Mouse (Mus musculus) NIH3T3 (cell line): ENCODE results near the gene Tenm3.

Source experiments
- DNase-seq: peaks from one replicate; pipeline ENCODE4 v3.0.0-alpha.2; 2012; ENCODE audit warnings: low read depth

Gene Tenm3

DNA sequence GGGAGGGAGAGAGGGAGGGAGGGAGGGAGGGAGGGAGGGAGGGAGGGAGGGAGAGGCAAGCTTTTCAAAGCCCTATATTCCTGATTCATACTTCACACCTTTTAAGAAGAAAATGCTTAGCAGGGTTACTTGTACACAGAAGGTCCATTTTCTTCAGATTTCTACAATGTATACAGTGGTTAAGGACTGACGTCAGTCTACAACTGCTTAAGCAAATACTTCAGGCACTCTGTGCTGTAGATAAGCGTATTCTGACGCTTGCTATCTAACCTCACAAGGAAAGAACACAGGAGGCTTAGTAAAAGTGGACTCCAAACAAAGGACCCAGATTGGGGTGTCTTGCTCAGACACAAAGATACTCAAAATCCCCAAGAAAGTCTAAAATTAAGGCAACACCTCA, 34.6 kb downstream of the Tenm3 start:
- DNase-seq, result no peak

- DNase-seq, result no peak
Observed at GRCm38 (mm10) chr8:48803070-48803469, 40.7 kb downstream of the Tenm3 start.

DNA sequence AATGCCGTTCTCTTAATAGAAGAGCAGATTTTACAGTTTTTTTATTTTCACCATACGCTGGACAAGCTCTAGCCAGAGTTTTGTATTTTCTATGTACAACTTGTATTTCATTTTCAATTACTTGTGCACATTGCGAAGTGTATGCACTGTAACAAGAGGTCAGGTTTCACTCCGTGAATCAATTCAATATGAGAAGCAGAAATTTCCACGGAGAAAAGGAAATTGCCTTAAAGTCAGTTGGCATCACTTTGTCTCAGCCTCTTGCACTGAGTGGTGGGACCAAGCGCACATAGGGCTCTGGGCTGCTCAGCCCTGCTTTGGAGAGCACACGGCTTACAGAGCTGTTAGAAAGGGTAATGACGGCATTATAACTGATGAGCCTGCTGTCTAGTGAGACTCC, 41.5 kb downstream of the Tenm3 start:
- DNase-seq, result no peak

DNA sequence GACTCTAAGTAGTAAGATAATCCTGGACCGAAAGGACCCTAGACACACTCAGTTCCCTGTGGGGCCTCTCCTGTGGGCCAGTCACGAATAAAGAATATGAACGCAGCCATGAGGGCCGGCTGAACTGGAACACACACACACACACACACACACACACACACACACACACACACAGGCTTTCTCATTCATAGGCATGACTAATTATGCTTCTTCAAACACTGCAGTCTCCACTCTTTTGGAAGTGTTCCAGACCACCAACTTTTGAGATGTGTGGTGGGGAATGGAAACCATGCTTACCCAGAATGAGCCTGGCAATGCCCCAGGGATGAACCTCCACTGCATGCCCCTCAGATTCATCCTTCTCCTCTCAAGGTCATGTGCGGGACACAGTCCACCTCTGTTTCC, 45.8 kb downstream of the Tenm3 start:
- DNase-seq, result no peak

DNA sequence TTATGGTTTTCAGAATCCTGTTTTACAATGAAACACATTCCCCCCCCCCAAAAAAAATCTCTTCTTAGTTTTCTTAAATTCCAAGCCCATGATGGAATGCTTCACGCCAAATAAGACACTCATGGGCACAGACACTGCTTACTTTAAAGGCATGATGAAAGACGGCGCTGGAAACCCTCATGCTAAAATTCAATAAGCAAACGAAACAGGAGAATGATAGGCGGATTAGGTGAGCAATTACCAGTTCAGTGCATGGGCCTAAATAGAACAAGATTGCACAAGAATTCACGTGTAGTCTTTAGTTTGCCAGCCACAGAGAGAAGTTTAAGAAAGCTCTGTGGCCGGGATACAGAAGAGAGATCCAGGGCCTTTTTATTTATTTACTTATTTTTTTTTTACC, 49.5 kb downstream of the Tenm3 start:
- DNase-seq, result no peak

- no peak for DNase-seq
Observed at GRCm38 (mm10) chr8:48793729-48794128, 50.0 kb downstream of the Tenm3 start.

DNA sequence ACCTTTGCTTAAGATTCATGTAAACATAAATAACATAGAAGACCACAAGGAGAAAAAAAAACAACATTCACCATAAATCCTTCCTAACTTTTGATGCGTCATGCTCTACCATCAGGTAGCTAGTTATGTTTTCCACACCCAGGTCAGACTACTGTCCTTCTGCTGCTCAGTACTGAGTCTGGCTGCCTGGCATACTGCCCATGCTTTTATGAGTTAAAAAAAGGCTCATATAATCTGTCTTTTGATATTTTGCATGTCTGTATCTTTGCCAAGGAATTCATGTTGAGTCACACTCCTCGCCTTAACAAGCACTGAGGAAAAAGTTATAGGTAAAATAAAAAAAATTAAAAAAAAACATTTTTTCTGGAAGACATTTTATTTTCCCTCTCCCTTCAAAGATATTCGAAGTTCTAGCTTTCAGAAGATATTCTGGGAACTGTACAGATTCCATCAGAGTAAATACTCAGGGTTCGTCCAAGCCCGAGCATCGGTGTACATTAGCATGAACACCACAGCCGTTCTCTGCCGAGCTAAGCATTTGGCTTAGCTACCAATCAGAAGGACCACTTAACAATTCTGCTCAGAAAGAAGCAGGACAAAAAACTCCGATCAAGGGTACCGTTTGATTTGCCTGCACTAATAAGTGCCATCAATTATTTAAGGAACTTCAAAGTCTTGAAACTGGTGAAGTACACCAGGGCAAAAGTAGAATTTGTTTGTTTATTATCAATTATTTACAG, 51.0 kb downstream of the Tenm3 start:
- no peak for DNase-seq

DNA sequence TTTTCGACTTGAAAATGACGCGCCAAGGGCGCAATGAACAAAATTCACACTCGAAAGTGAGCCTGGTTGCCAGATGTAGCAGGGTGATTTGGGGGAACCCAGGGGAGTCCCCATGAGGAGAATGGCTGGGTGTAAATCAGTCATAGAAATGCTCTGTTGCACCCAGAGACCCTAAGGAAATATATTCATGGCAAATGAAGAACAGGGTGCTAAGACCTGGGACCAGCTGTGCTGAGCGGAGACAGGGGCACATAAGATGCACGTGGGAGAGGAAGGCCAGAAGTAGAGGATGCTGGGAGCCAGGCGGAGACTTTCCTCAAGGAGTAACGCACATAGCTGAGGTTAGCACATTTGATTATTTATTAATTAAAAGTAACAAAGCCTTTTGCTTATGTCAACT, 60.4 kb downstream of the Tenm3 start:
- no peak for DNase-seq

DNA sequence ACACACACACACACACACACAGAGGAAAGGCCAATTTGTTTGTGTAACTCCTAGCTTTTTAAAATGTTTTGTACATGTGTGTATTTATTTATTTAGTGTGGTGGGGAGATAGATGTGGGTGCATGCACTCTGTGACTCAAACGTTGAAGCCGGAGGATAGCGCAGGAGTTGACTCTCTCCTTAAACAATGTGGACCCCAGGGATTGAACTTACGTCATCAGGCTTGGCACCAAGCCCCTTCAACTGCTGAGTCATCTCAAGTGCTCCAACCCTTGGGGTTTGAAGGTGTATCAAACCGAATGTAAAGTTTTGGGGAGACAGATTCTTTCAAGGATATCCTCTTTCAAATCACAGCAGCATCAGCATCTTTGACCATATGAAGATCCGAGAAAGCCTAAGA, 63.1 kb downstream of the Tenm3 start:
- peak; percentile 60 for DNase-seq

DNA sequence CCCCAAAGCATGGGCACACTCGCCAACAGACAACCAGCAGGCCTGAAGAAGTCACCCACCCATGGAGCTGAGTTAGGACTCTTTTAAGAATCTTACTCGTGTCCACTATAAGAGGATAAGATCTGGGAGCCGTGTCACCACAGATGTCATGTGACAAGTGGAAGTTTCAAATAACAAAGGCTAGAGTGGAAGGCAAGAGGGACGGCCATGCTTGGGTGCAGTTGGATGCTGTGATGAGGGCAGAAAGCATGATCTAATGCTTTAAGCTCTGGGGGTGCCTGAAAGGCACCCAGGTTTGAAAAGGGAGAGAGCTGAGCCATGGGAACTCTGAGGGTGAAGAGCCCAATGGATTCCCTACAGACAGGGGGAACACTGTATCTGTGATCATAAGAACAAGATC, 64.6 kb downstream of the Tenm3 start:
- no peak for DNase-seq

DNA sequence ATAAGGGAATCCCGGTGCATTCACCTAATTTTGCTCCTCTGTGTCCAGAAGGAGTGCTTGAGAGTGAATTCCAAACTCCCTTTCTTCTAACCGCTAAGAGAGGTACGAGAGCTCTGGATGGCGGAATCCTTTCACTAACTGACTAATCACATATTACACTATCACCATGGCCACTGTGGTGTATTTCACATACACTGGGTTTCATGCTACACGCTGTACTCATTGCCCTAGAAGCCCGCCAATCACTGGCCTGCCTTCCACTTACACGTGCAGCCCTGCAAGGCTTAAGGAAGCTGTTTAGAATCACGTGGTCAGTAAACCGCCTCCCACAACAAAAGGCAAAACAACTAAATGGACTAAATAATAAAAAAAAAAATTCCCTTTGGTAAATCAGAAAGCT, 67.7 kb downstream of the Tenm3 start:
- no peak for DNase-seq

DNA sequence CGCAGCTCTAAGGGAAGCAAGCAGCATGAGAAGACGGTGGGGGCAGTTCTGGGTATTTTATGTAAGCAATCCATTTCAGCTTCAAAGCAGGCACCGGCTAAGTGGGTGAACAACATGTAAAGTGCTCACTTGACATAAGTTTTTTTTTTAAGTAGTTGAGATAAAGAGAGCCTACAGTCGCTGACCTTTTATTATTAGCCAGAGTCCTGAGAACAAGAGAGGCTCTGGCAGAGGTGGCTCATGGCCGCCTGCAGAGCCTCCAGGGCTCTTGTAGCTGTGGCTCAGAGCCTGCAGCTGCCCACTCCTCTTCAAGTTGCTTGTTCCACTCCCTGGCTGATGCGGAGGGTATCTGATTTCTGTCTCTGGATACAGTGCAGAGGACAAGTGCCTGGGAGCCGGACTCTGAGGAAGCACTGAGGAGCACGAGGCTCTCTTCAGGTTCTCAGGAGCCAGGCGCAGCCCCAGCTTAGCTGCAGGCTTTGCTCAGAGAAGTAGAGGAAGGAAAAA, 68.2 kb downstream of the Tenm3 start:
- no peak for DNase-seq

DNA sequence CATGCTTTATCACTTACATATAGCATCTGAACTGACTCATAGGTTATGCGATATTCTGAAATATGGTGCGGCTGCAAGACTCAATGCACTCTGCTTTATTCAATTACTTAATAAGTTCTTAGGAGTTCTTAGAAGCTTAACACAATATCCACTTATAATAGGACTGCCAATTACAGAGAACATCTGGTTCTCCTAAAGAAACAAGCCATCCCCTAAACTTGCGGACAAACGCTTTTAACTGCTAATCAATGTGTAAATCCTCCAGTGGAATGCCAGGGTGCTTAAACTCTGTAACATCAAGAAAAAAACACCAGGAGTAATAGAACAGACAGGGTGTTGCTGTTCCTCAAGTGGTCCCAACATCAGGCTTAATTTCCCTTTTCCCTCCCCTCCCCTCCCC, 68.9 kb downstream of the Tenm3 start:
- DNase-seq, result no peak

DNA sequence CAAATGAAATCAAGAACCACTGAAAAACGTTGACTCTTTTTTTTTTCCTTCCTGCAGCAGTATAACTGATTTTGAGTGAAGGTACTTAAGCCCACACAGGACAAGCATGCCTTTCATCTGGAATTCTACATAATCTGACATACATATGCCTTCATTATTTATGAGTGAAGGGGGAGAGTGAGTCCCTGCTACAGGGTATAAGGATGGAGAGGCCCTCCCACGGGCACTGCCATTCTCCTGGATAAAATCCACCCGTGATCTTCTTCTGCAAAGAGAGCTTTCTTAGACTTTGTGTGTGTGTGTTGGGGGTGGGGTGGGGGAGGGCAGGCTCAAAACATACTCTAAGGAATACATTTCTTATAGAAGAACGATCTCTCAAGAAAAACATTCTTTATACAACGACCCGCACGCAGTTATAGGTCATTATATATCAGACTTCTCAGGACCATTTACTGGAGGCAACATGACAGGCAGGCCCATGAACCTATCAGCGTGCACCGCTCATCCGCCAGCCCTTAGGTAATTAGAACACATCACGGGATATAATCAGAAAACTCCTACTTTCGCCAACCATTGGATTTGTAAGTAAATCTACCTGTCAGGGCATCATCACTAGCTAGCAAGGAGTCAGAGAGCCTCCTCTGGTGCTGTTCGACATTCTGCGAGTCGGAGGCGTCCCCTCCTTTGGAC, 77.1 kb downstream of the Tenm3 start:
- no peak for DNase-seq

- DNase-seq, result no peak
Observed at GRCm38 (mm10) chr8:48765212-48765611, 78.5 kb downstream of the Tenm3 start.

DNA sequence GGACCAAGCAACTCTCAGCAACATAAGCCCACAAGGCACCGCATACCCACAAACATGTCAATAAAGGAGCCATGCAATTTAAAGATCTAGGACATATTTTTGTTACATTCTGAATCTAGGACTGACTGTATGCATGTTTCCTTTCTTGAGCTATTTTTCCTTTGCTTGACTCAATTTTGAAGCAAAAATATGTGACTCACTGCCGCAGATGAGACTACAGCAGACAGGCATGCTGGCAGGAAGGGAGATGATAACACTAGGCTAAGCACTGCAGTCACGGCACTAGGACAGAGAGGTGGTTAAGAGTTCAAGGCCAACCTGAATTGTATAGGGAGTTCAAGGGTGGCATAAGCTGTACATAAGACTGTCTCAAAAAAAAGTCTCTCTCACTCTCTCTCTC, 79.7 kb downstream of the Tenm3 start:
- DNase-seq, result no peak

DNA sequence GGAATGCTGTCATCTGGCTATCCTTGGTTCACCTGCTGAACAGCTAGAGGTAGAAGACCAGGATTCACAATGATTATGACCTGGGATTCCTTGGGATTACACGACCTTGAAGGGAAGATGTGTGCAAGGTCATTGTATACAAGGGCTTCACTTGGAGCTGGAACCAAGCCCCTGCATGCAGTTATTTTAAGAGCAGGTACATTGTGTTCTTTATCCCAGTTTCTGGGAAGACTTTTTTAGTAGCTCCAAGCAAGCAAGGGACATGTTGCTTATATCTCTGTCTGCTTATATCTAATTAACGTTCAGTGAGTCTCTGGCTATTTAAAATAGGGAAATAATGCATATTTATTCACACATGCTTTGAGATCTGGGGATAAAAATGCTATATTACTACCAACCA, 86.9 kb downstream of the Tenm3 start:
- DNase-seq, result no peak

DNA sequence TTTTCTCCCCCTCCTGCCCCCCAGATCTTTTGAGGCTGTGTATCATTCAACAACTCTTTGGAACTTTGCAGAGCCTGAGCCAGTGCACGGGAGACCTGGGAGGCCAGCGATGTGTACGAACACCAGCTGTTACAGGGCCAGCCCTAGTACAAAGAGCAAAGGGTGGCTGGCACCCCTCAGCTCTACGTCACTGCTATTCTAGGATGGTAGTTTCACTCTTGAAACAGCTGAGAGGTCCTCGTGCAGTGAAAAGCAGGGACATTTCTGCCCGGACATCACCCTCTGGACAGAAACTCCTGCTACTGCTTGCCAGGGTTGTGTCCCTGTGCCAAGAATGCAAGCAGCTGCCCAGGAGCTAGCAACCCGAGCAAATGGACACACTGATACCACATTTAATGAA, 88.3 kb downstream of the Tenm3 start:
- no peak for DNase-seq

- DNase-seq, result no peak
Observed at GRCm38 (mm10) chr8:48754959-48755358, 88.8 kb downstream of the Tenm3 start.

DNA sequence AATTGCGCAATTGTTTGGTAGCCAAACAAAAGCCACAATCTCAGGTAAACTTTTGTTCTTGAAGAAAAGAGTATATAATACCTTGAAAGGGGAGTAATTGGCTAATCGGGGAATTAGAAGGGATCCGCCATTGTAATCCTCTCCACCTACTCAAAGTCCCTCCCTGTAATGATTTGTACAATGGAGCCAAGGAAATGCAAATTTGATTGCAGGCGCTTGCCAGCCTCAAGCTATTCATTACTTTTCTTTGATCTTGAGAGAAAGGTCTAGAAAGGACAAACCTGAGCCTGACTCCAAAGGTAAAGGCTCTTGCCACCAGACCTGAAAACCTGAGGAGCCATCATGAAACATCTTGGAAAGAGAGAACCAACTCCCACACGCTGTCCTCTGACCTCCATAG, 91.8 kb downstream of the Tenm3 start:
- DNase-seq, result no peak

DNA sequence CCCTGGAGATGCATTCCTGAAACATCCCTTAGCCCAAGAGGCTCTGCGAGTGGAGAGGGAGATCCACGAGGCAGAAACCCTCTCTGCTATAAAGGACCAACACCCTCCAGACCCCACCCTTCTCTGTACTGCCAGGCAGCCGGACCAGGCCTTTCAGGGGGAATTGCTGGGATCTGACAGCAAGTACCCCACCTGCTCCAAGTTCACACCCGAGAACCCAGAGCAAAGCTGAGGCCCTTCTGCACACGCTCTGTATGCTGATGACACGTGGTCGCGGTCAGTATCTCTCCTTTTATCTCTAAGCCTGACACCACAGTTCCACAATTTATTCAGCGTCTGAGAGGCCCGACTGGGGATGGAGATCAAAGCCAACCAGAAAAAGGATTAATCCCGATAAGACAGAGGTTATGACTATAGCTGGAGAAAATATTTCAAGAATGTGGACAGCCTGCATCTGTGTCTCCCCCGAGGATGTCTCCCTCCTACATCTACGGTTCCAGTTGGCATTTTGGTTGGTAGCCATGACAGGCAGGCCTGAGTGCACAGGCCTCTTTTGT, 95.2 kb downstream of the Tenm3 start:
- no peak for DNase-seq

DNA sequence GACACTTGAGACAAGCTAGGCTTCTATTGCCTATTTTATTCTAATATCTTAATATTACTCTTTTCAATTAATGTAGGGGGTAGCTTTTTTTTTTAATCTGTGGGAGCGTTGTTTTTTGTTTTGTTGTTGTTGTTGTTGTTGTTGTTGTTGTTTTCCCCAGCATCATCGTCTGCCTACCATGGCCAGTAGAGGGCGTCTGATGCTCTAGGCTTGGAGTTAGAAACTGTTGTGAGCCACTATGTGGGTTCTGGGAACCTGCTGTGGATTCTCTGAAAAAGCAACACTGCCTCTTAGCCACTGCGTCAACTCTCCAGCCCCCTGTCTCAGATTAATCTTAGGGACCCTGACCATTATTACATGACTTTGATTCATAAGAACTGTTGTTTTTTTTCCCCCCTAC, 99.8 kb downstream of the Tenm3 start:
- DNase-seq, result no peak

- DNase-seq, result no peak
Observed at GRCm38 (mm10) chr8:48742741-48743140, 101.0 kb downstream of the Tenm3 start.
